Mouse (Mus musculus) cortical plate, adult 2 months (tissue): ENCODE data around the gene Asic4. TPM values are rescaled to one million over a fixed set of nuclear protein-coding genes. Genes with fewer than 3 reads are reported as not detected.

Experiments
- H3K27ac ChIP-seq: fragments of 200-500 bp; 2 replicates; pipeline ENCODE4 v1.5.1; 2012; ENCODE audit warnings: low read length, control low read depth, inconsistent platforms; ENCODE audit not compliant: insufficient read depth
- H3K4me1 ChIP-seq: fragments of 200-500 bp; 2 replicates; pipeline ENCODE4 v1.6.1; 2011; ENCODE audit warnings: low read length; ENCODE audit not compliant: control insufficient read depth, insufficient read depth
- H3K4me3 ChIP-seq: fragments of 200-500 bp; 2 replicates; pipeline ENCODE4 v1.5.1; 2011; ENCODE audit warnings: mild to moderate bottlenecking, low read length, control low read depth; ENCODE audit not compliant: insufficient read depth
- CTCF ChIP-seq: fragments of 200-500 bp; IDR thresholded peaks from 2 replicates; pipeline ENCODE4 v1.5.1; 2011; ENCODE audit warnings: mild to moderate bottlenecking, control low read depth, low read length; ENCODE audit not compliant: insufficient read depth; ENCODE audit errors: extremely low read depth
- POLR2A ChIP-seq: fragments of 200-500 bp; IDR thresholded peaks from 2 replicates; pipeline ENCODE4 v1.6.1; 2011; ENCODE audit warnings: mild to moderate bottlenecking, low read length, control low read depth; ENCODE audit not compliant: insufficient read depth; ENCODE audit errors: extremely low read depth
- polyA plus RNA-seq: library from polyadenylated mRNA; depleted of rRNA; stranded (reverse); fragments of >200 nt; gene quantifications from 2 replicates; pipeline ENCODE4 v1.2.3, GENCODE M21; 2012

The Asic4 gene
- polyA plus RNA-seq, 1 experiment, result 8.3 TPM

- Histone ChIP-seq H3K27ac (no peak overlapping the region), H3K4me3 (no peak overlapping the region), H3K4me1 (no peaks in the 10 kb centered on the region)
- TF ChIP-seq CTCF (no peak), POLR2A (no peak)
These were observed 12.4 kb downstream of the Asic4 start for GRCm38 (mm10) chr1:75462636-75463035.

GRCm38 (mm10) chr1:75463652-75464204, 13.5 kb downstream of the Asic4 start:
- H3K4me1 ChIP-seq, result no peaks in the 10 kb centered on the region
- H3K4me3 ChIP-seq, result no peak overlapping the region
- no peak overlapping the region for H3K27ac ChIP-seq
- TF ChIP-seq POLR2A (no peak), CTCF (no peak)

- TF ChIP-seq CTCF (peak; percentile 86), POLR2A (no peak)
- H3K27ac ChIP-seq, result no peak overlapping the region
- no peak overlapping the region for H3K4me3 ChIP-seq
- H3K4me1 ChIP-seq, result no peaks in the 10 kb centered on the region
These were observed 17.1 kb downstream of the Asic4 start for GRCm38 (mm10) chr1:75467215-75467927.

- Histone ChIP-seq H3K4me1 (no peaks in the 10 kb centered on the region), H3K27ac (no peak overlapping the region), H3K4me3 (no peak overlapping the region)
- TF ChIP-seq CTCF (no peak), POLR2A (no peak)
These were observed 19.1 kb downstream of the Asic4 start for GRCm38 (mm10) chr1:75469287-75469825.

DNA sequence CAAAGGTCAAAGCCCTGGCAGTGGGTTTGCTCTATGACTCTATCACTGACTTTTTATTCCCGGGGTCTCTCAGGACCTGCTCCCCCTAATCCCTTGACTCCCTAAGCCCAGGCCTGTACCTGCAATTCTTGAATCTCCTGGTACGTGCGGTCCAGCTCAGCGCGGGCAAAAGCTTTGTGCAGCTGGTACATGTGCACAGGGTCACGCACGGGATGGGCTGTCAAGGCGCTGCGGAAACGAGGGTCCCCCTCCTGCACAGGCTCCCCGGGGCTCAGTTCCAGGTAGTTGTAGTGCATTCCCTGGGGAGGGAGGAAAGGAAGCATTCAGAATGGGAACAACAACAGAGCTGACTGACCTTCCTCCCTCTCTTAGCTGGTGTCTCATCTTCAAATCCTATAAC, 26.2 kb downstream of the Asic4 start:
- Histone ChIP-seq H3K4me3 (no peak overlapping the region), H3K4me1 (no peaks in the 10 kb centered on the region), H3K27ac (no peak overlapping the region)
- TF ChIP-seq CTCF (no peak), POLR2A (no peak)

DNA sequence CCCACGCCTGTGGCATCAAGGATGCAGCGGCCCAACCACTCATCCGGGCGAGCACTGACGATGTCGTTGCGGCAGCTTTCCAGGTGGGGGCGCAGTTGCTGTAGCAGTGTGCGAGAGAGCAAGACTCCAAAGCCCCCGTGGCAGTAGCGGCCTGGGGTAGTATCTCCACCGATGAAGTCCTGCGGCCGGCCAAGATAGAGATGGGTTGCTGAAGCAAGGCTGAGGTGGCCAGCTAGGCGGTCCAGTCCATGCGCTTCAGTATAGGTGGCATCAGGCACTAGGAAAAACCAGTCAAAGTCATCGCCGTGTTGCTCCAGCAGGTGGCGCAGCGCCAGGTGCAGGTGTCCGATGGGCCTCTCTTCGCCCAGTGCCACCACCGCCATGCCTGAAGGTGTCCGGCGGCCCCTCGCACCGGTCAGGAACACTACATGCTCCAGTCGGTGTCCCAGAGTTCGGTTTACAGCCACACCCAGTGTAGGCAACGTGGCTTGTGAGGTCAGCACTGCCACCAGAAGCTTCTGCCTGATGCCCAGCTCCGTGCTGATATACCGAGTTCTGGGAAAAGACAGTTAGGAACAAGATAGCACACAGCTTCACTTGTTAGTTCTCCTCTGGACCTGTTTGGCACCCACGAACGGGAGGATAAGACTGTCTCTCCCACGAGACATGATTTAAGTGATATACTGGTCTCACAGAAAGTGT, 27.2 kb downstream of the Asic4 start:
- no peak for TF ChIP-seq POLR2A
- peak; percentile 47 for TF ChIP-seq CTCF
- Histone ChIP-seq H3K27ac (no peak overlapping the region), H3K4me3 (peak overlapping the region; percentile 98; the same call in 1 of the 2 replicates), H3K4me1 (no peaks in the 10 kb centered on the region)

GRCm38 (mm10) chr1:75477966-75478290, 27.7 kb downstream of the Asic4 start:
- TF ChIP-seq POLR2A, result no peak
- TF ChIP-seq CTCF, result no peak
- H3K4me3 ChIP-seq, result peak overlapping the region; percentile 98; the same call in 1 of the 2 replicates
- H3K27ac ChIP-seq, result no peak overlapping the region
- H3K4me1 ChIP-seq, result no peaks in the 10 kb centered on the region

DNA sequence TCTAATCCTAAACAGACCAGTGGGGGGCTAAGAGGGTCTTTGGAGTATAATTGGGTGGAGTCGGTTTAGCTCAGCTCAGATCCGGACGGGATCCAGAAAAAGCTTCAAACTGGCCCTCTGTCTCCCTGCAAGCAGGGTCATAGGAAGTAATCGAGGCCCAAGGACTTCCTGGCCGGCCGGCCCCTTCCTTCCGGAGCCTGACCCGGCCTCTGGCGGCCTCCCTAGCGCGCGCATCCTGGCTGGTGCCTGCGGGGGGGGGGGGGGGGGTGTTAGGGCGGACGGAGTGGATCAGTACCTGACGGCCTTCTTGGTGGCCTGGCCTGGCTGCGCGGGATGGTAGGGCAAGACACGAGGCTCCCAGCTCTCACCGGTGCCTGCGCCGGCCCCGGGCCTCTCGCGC, 28.3 kb downstream of the Asic4 start:
- H3K4me1 ChIP-seq, result no peaks in the 10 kb centered on the region
- H3K27ac ChIP-seq, result peak overlapping the region; percentile 96
- H3K4me3 ChIP-seq, result peak overlapping the region; percentile 98
- TF ChIP-seq POLR2A, result no peak
- no peak for TF ChIP-seq CTCF

- Histone ChIP-seq H3K27ac (peak within 1 kb of the TSS; percentile 96), H3K4me3 (peak within 1 kb of the TSS; percentile 98), H3K4me1 (no peaks in the 10 kb centered on the region)
- TF ChIP-seq CTCF (no peak), POLR2A (peak; percentile 70)
These were observed 28.8 kb downstream of the Asic4 start, which contains the start of the genes Chpf and Tmem198 for GRCm38 (mm10) chr1:75478916-75479634. Gene Chpf, minus strand, starts transcription at chr1:75479307. Gene Tmem198, plus strand, starts transcription at chr1:75479532.

DNA sequence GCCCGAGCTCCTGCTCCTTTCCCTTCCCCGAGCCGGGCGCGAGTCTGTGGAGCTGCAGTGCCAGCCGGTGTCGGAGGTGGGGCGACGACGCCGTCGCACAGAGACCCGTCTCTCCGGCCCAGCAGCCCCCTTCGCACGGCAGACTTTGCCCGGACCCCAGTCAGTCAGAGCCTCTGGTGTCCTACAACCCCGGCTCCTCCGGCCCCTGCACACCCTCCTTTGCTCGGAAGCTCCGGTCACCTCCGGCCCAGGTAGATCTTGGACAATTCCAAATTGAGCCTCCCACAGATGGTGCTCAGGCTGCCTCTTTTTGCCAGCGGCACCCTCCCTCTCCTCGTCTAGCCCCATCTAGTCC, 29.4 kb downstream of the Asic4 start:
- peak overlapping the region; percentile 96 for H3K27ac ChIP-seq
- peak overlapping the region; percentile 98 for H3K4me3 ChIP-seq
- TF ChIP-seq CTCF (no peak), POLR2A (no peak)
- H3K4me1 ChIP-seq, result no peaks in the 10 kb centered on the region
